Comparison of ENCODE assay signal across 8 mouse cellular contexts in the genomic region with DNA sequence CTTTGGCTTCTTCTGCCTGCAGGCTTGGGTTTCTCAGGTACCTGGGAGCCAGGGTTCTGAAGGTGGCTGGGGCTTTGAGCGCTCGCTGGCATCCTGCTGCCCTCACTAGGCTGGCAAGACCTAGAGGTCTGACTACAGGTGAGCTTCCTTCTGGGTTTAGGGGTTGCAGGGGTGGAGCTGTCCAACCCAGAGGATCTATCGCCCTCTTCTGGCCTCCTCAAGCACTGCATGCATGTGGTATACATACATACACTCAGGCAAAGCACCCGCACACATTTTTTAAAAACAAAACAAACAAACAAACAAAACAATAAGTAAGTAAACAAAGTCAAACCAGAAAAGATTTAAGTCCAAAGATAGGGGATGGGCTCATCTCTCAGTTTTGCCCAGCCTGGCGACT. TPM values are rescaled to one million over a fixed set of nuclear protein-coding genes. Genes with fewer than 3 reads are reported as not detected.
DNase-seq lines count a peak whose midpoint lies in the region; ATAC-seq and TF ChIP-seq lines count a peak whose summit lies in the region.

No protein-coding gene starts in this region.

- 62% methylated on average over 5 of the region's 5 CpGs for WGBS in forebrain, embryonic 14.5 days
- WGBS in forebrain, embryonic 16.5 days = 61% methylated on average over 5 of the region's 5 CpGs

- no peaks in the 10 kb centered on the region for H3K27me3 ChIP-seq in forebrain, embryonic 14.5 days (replicated peaks; ENCODE audit: control insufficient read depth, insufficient read depth, low read length)
- H3K27me3 ChIP-seq in forebrain, embryonic 16.5 days (replicated peaks; ENCODE audit: control insufficient read depth, insufficient read depth, low read length) = no peaks in the 10 kb centered on the region
- no peaks in the 10 kb centered on the region for H3K27me3 ChIP-seq in testis, adult 2 months (ENCODE audit: control insufficient read depth, insufficient read depth, low read length)

- ATAC-seq in forebrain, embryonic 14.5 days = no peak
- ATAC-seq in forebrain, embryonic 16.5 days = no peak
- ATAC-seq in erythroblast, adult 5-6 weeks (replicated peaks; ENCODE audit: low FRiP score, poor library complexity, severe bottlenecking) = peak; percentile 81

- H3K9ac ChIP-seq in forebrain, embryonic 14.5 days (ENCODE audit: low read length) = no peak overlapping the region
- no peak overlapping the region for H3K9ac ChIP-seq in forebrain, embryonic 16.5 days (replicated peaks; ENCODE audit: low read depth, low read length)

- H3K36me3 ChIP-seq in forebrain, embryonic 14.5 days (ENCODE audit: control insufficient read depth, insufficient read depth, low read length) = no peaks in the 10 kb centered on the region
- no peaks in the 10 kb centered on the region for H3K36me3 ChIP-seq in forebrain, embryonic 16.5 days (ENCODE audit: control insufficient read depth, insufficient read depth)
- H3K36me3 ChIP-seq in testis, adult 2 months (ENCODE audit: control insufficient read depth, insufficient read depth, low read length) = no peaks in the 10 kb centered on the region

- DNase-seq in forebrain, embryonic 14.5 days (ENCODE audit: low spot score) = peak; percentile 46
- DNase-seq in testis, postnatal 14 days (ENCODE audit: low spot score) = no peak
- peak; percentile 53 to 67 for DNase-seq in lung, adult 18-20 months
- DNase-seq in spleen, postnatal 4 days (ENCODE audit: low spot score in 2 of 2) = peak; percentile 76 to 90
- no peak for DNase-seq in layer of hippocampus, adult 11-12 months (ENCODE audit: low spot score)

- H3K9me3 ChIP-seq in forebrain, embryonic 14.5 days (replicated peaks; ENCODE audit: control insufficient read depth, low read length) = no peaks in the 10 kb centered on the region
- no peaks in the 10 kb centered on the region for H3K9me3 ChIP-seq in forebrain, embryonic 16.5 days (ENCODE audit: control insufficient read depth, low read length)

- TF ChIP-seq POLR2A in testis, adult 2 months (IDR thresholded peaks at IDR 0.05; ENCODE audit: control insufficient read depth, low read depth, low read length) = no peak

- H3K4me2 ChIP-seq in forebrain, embryonic 14.5 days (ENCODE audit: low read length) = no peak overlapping the region
- no peak overlapping the region for H3K4me2 ChIP-seq in forebrain, embryonic 16.5 days (ENCODE audit: low read length)

- no peak overlapping the region for H3K27ac ChIP-seq in forebrain, embryonic 14.5 days (ENCODE audit: low read depth, low read length)
- H3K27ac ChIP-seq in forebrain, embryonic 16.5 days (ENCODE audit: low read length) = no peak overlapping the region
- no peak overlapping the region for H3K27ac ChIP-seq in testis, adult 2 months (ENCODE audit: control insufficient read depth, insufficient read depth, low read depth, low read length)

- no peak overlapping the region for H3K4me3 ChIP-seq in forebrain, embryonic 14.5 days (ENCODE audit: low read depth, low read length)
- no peak overlapping the region for H3K4me3 ChIP-seq in forebrain, embryonic 16.5 days (replicated peaks; ENCODE audit: low read length)
- no peak overlapping the region for H3K4me3 ChIP-seq in testis, adult 2 months (ENCODE audit: control insufficient read depth, low read depth, low read length)

- H3K4me1 ChIP-seq in forebrain, embryonic 14.5 days (ENCODE audit: control insufficient read depth, insufficient read depth, low read length) = no peaks in the 10 kb centered on the region
- no peaks in the 10 kb centered on the region for H3K4me1 ChIP-seq in forebrain, embryonic 16.5 days (replicated peaks; ENCODE audit: control insufficient read depth, insufficient read depth, low read length)
- no peaks in the 10 kb centered on the region for H3K4me1 ChIP-seq in testis, adult 2 months (ENCODE audit: control insufficient read depth, insufficient read depth, low read length)

- peak; percentile 82; the same call in 1 of the 2 replicates for TF ChIP-seq CTCF in testis, adult 2 months (IDR thresholded peaks at IDR 0.05; ENCODE audit: control insufficient read depth, insufficient read depth, insufficient replicate concordance, low read depth, low read length)

RNA-seq across cellular contexts. Expression of gene Foxo3, which starts 14.8 kb away (rescaled TPM):
- 5.4 and 5.6 TPM in 2 replicates for polyA plus RNA-seq in forebrain, embryonic 14.5 days (2014; fragmentation: Nextera tagmentation; extraction: Ambion mirVana)
- 4.7 and 4.8 TPM in 2 replicates for polyA plus RNA-seq in forebrain, embryonic 16.5 days (2015; fragmentation: Nextera tagmentation; extraction: Ambion mirVana)
- 9.8 and 9.9 TPM in 2 replicates for polyA plus RNA-seq in testis, adult 2 months (2012; rRNA removed)
- 160 and 187 TPM in 2 replicates for total RNA-seq in erythroblast, adult 5-6 weeks (2015; ENCODE audit: low replicate concordance)
- 378 and 459 TPM in 2 replicates for total RNA-seq in erythroblast, adult 5-6 weeks (2017; ENCODE audit: low replicate concordance)

Comparison
In these comparisons a context has a peak if more than half of its experiments do, and no peak if none do; other contexts are left out.
1. DNase-seq: peak in forebrain, embryonic 14.5 days (single experiment), lung, adult 18-20 months (2 of 2) and spleen, postnatal 4 days (2 of 2); none in testis, postnatal 14 days (single experiment) and layer of hippocampus, adult 11-12 months (single experiment).